Mouse (Mus musculus) stomach, postnatal 0 days (tissue): ENCODE results near the gene Clic5.
A peak's percentile ranks its signal among the peaks of the same experiment; 100 is the strongest.

Experiments
- CTCF ChIP-seq: IDR thresholded peaks from 2 replicates; pipeline ENCODE4 v1.5.1; 2016; ENCODE audit warnings: antibody characterized with exemption, low read depth, mild to moderate bottlenecking, moderate library complexity
- EP300 ChIP-seq: optimal IDR thresholded peaks from 2 replicates; pipeline ENCODE3; 2016; ENCODE audit warnings: antibody characterized with exemption

DNA sequence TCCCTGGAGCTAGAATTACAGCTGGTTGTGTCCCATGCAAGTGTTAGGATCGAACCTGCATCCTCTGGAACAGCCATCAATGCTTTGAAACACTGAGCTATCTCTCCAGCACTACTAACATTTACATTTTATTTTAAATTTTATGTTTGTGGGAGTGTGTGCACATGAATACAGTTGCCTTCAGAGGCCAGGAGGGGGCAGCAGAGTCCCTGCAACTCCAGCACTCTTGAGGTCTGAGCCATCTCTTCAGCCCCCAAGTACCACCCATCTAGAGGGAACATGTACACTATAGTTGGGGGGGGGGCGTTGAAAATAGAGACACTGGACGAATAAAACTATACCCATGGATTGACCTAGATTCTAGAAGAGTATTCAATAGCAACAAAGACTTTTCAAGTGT is 37.3 kb upstream of the Clic5 start:
- TF ChIP-seq CTCF (peak; percentile 77), EP300 (no peak)
